Mouse (Mus musculus) limb, embryonic 10.5 days (tissue): ENCODE measurements at regions not wholly inside any gene's neighbourhood (a gene's known extent, or its start where the extent isn't known, plus 50 kb on each side); places are given as distances from the start of the nearest gene placed in this dataset.

ENCODE experiments used
- DNase-seq: peaks from one replicate; pipeline ENCODE4 v3.0.0-alpha.2; 2017; ENCODE audit warnings: low spot score
- H3K27ac ChIP-seq: fragments of 300-500 bp; sonication (generic); 2 replicates; pipeline ENCODE4 v1.5.1; 2016; ENCODE audit warnings: mild to moderate bottlenecking
- H3K27me3 ChIP-seq: fragments of 300-500 bp; sonication (generic); 2 replicates; pipeline ENCODE4 v1.6.1; 2016; ENCODE audit warnings: low read depth, mild to moderate bottlenecking; ENCODE audit not compliant: poor library complexity, severe bottlenecking
- H3K36me3 ChIP-seq: fragments of 300-500 bp; sonication (generic); 2 replicates; pipeline ENCODE4 v1.6.1; 2016; ENCODE audit warnings: mild to moderate bottlenecking, moderate library complexity
- H3K4me1 ChIP-seq: fragments of 300-500 bp; sonication (generic); 2 replicates; pipeline ENCODE4 v1.6.1; 2016
- H3K4me3 ChIP-seq: fragments of 300-500 bp; sonication (generic); 2 replicates; pipeline ENCODE4 v1.5.1; 2016; ENCODE audit warnings: mild to moderate bottlenecking, moderate library complexity
- H3K9me3 ChIP-seq: fragments of 300-500 bp; sonication (generic); replicated peaks from 2 replicates; pipeline ENCODE4 v1.6.1; 2016; ENCODE audit warnings: mild to moderate bottlenecking
- WGBS: fragments of 180-500 bp; shearing (Covaris S2); methylation state at CpG from one replicate; pipeline ENCODE4 v1.1.7; 2016; 5-methylcytosine and 5-hydroxymethylcytosine counted together

- no peak overlapping the region for H3K4me3 ChIP-seq
- no peaks in the 10 kb centered on the region for H3K9me3 ChIP-seq
- 75% methylated on average over 19 of the region's 19 CpGs for WGBS
- no peaks in the 10 kb centered on the region for H3K36me3 ChIP-seq
- H3K27me3 ChIP-seq, result 0 out of 2 replicates have a peak, but pooled peaks cover 4% of the 10 kb centered on the region
- peaks cover 21% of the 10 kb centered on the region for H3K4me1 ChIP-seq
- H3K27ac ChIP-seq, result no peak overlapping the region
- DNase-seq, result no peak
These were observed 120.8 kb upstream of the Smim15 start for GRCm38 (mm10) chr13:107923129-107924114.

GRCm38 (mm10) chr13:107919403-107919802, 124.8 kb upstream of the Smim15 start:
- Histone ChIP-seq H3K4me1 (peaks cover 14% of the 10 kb centered on the region), H3K36me3 (no peaks in the 10 kb centered on the region), H3K27ac (no peak overlapping the region), H3K27me3 (0 out of 2 replicates have a peak, but pooled peaks cover 4% of the 10 kb centered on the region), H3K9me3 (no peaks in the 10 kb centered on the region), H3K4me3 (no peak overlapping the region)
- 62% methylated on average over 3 of the region's 3 CpGs for WGBS
- DNase-seq, result no peak

- Histone ChIP-seq H3K27me3 (0 out of 2 replicates have a peak, but pooled peaks cover 4% of the 10 kb centered on the region), H3K4me3 (no peak overlapping the region), H3K36me3 (no peaks in the 10 kb centered on the region), H3K9me3 (no peaks in the 10 kb centered on the region), H3K27ac (no peak overlapping the region), H3K4me1 (peaks cover 13% of the 10 kb centered on the region)
- WGBS, result 89% methylated on average over 7 of the region's 7 CpGs
- DNase-seq, result no peak
These were observed 125.8 kb upstream of the Smim15 start for GRCm38 (mm10) chr13:107918478-107918877.

- Histone ChIP-seq H3K27me3 (0 out of 2 replicates have a peak, but pooled peaks cover 4% of the 10 kb centered on the region), H3K4me3 (no peak overlapping the region), H3K27ac (no peak overlapping the region), H3K4me1 (peaks cover 9% of the 10 kb centered on the region), H3K36me3 (no peaks in the 10 kb centered on the region), H3K9me3 (no peaks in the 10 kb centered on the region)
- 92% methylated on average over 10 of the region's 10 CpGs for WGBS
- DNase-seq, result no peak
These were observed 126.2 kb upstream of the Smim15 start for GRCm38 (mm10) chr13:107918065-107918464.

GRCm38 (mm10) chr13:107917564-107917963, 126.7 kb upstream of the Smim15 start:
- 0 out of 2 replicates have a peak, but pooled peaks cover 4% of the 10 kb centered on the region for H3K27me3 ChIP-seq
- no peaks in the 10 kb centered on the region for H3K9me3 ChIP-seq
- no peak overlapping the region for H3K4me3 ChIP-seq
- DNase-seq, result no peak
- H3K4me1 ChIP-seq, result peaks cover 8% of the 10 kb centered on the region
- 94% methylated on average over 3 of the region's 3 CpGs for WGBS
- no peaks in the 10 kb centered on the region for H3K36me3 ChIP-seq
- H3K27ac ChIP-seq, result no peak overlapping the region

GRCm38 (mm10) chr13:107910125-107910524, 134.1 kb upstream of the Smim15 start:
- Histone ChIP-seq H3K9me3 (no peaks in the 10 kb centered on the region), H3K4me3 (no peak overlapping the region), H3K27me3 (no peaks in the 10 kb centered on the region), H3K4me1 (no peaks in the 10 kb centered on the region), H3K27ac (no peak overlapping the region), H3K36me3 (no peaks in the 10 kb centered on the region)
- no peak for DNase-seq
- 87% methylated on average over 7 of the region's 7 CpGs for WGBS

- no peak for DNase-seq
- Histone ChIP-seq H3K36me3 (no peaks in the 10 kb centered on the region), H3K27ac (no peak overlapping the region), H3K4me1 (0 out of 2 replicates have a peak, but pooled peaks cover under 1% of the 10 kb centered on the region), H3K27me3 (0 out of 2 replicates have a peak, but pooled peaks cover 2% of the 10 kb centered on the region), H3K4me3 (no peak overlapping the region), H3K9me3 (no peaks in the 10 kb centered on the region)
- 87% methylated on average over 15 of the region's 15 CpGs for WGBS
These were observed 134.7 kb upstream of the Smim15 start for GRCm38 (mm10) chr13:107909343-107910067.

GRCm38 (mm10) chr13:107907966-107908365, 136.3 kb upstream of the Smim15 start:
- Histone ChIP-seq H3K36me3 (no peaks in the 10 kb centered on the region), H3K4me3 (no peak overlapping the region), H3K27me3 (0 out of 2 replicates have a peak, but pooled peaks cover 3% of the 10 kb centered on the region), H3K9me3 (no peaks in the 10 kb centered on the region), H3K27ac (no peak overlapping the region), H3K4me1 (peaks cover 15% of the 10 kb centered on the region)
- DNase-seq, result no peak
- 92% methylated on average over 5 of the region's 5 CpGs for WGBS

GRCm38 (mm10) chr13:107904851-107905250, 139.4 kb upstream of the Smim15 start:
- H3K27ac ChIP-seq, result no peak overlapping the region
- no peaks in the 10 kb centered on the region for H3K36me3 ChIP-seq
- peaks cover 18% of the 10 kb centered on the region for H3K4me1 ChIP-seq
- H3K4me3 ChIP-seq, result no peak overlapping the region
- WGBS, result 90% methylated on average over 4 of the region's 4 CpGs
- 0 out of 2 replicates have a peak, but pooled peaks cover 3% of the 10 kb centered on the region for H3K27me3 ChIP-seq
- no peak for DNase-seq
- no peaks in the 10 kb centered on the region for H3K9me3 ChIP-seq

GRCm38 (mm10) chr13:107904051-107904740, 140.1 kb upstream of the Smim15 start:
- Histone ChIP-seq H3K27me3 (0 out of 2 replicates have a peak, but pooled peaks cover 3% of the 10 kb centered on the region), H3K36me3 (no peaks in the 10 kb centered on the region), H3K9me3 (no peaks in the 10 kb centered on the region), H3K4me3 (no peak overlapping the region), H3K27ac (no peak overlapping the region), H3K4me1 (peaks cover 23% of the 10 kb centered on the region)
- no peak for DNase-seq
- 87% methylated on average over 14 of the region's 14 CpGs for WGBS

- Histone ChIP-seq H3K9me3 (no peaks in the 10 kb centered on the region), H3K36me3 (no peaks in the 10 kb centered on the region), H3K27me3 (0 out of 2 replicates have a peak, but pooled peaks cover 3% of the 10 kb centered on the region), H3K4me3 (no peak overlapping the region), H3K4me1 (peaks cover 23% of the 10 kb centered on the region), H3K27ac (peak overlapping the region; percentile 72)
- WGBS, result 55% methylated on average over 9 of the region's 9 CpGs
- DNase-seq, result peak; percentile 45
These were observed 140.9 kb upstream of the Smim15 start for GRCm38 (mm10) chr13:107903150-107903959.

GRCm38 (mm10) chr13:107902800-107903149, 141.5 kb upstream of the Smim15 start:
- peaks cover 23% of the 10 kb centered on the region for H3K4me1 ChIP-seq
- no peaks in the 10 kb centered on the region for H3K36me3 ChIP-seq
- DNase-seq, result no peak
- H3K9me3 ChIP-seq, result no peaks in the 10 kb centered on the region
- WGBS, result 83% methylated on average over 5 of the region's 5 CpGs
- no peak overlapping the region for H3K4me3 ChIP-seq
- peak overlapping the region; percentile 72 for H3K27ac ChIP-seq
- 0 out of 2 replicates have a peak, but pooled peaks cover 3% of the 10 kb centered on the region for H3K27me3 ChIP-seq
